In genomic region chr3:89164506-89165267, GRCm38 (mm10) we compare ENCODE assay signal across 8 mouse cellular contexts. TPM values are rescaled to one million over a fixed set of nuclear protein-coding genes. Genes with fewer than 3 reads are reported as not detected.
DNase-seq lines count a peak whose midpoint lies in the region; ATAC-seq and TF ChIP-seq lines count a peak whose summit lies in the region.

Clk2 (plus strand) TSS chr3:89164795.

- peaks cover 30% of the 10 kb centered on the region for H3K36me3 ChIP-seq in ES-Bruce4 (ENCODE audit: control insufficient read depth, insufficient read depth, low read length, poor library complexity, severe bottlenecking)
- H3K36me3 ChIP-seq in forebrain, embryonic 14.5 days (ENCODE audit: control insufficient read depth, insufficient read depth, low read length) = peaks cover 34% of the 10 kb centered on the region

- no peaks in the 10 kb centered on the region for H3K27me3 ChIP-seq in ES-Bruce4 (ENCODE audit: control insufficient read depth, insufficient read depth, low read length, poor library complexity, severe bottlenecking)
- no peaks in the 10 kb centered on the region for H3K27me3 ChIP-seq in forebrain, embryonic 14.5 days (replicated peaks; ENCODE audit: control insufficient read depth, insufficient read depth, low read length)

- peak; percentile 95 for ATAC-seq in cerebellum, adult (ENCODE audit: insufficient number of reproducible peaks, low FRiP score, low TSS enrichment)
- peak; percentile 96 for ATAC-seq in forebrain, embryonic 14.5 days
- peak; percentile 93 for ATAC-seq in neutrophil, adult 5-6 weeks (ENCODE audit: extremely low read depth, insufficient number of reproducible peaks, low FRiP score, poor library complexity, severe bottlenecking)

- intact Hi-C loops in heart, postnatal 14 days (cut with DNase I) = loop anchor here (2.0 to 5.0 kb wide), 2 partner anchors 50 to 62 kb away; partner anchors contain the start of genes Fdps, Gm43738 and Thbs3

- peak within 1 kb of the TSS; percentile 98 for H3K9ac ChIP-seq in ES-Bruce4 (ENCODE audit: low read depth, poor library complexity, severe bottlenecking)
- peak within 1 kb of the TSS; percentile 97 for H3K9ac ChIP-seq in forebrain, embryonic 14.5 days (ENCODE audit: low read length)

- no peaks in the 10 kb centered on the region for H3K9me3 ChIP-seq in ES-Bruce4 (replicated peaks; ENCODE audit: control insufficient read depth, insufficient read depth, low read length, poor library complexity, severe bottlenecking)
- H3K9me3 ChIP-seq in forebrain, embryonic 14.5 days (replicated peaks; ENCODE audit: control insufficient read depth, low read length) = no peaks in the 10 kb centered on the region

- H3K4me3 ChIP-seq in ES-Bruce4 (ENCODE audit: low read depth, low read length) = peak within 1 kb of the TSS; percentile 99
- H3K4me3 ChIP-seq in forebrain, embryonic 14.5 days (ENCODE audit: low read depth, low read length) = peak within 1 kb of the TSS; percentile 83
- H3K4me3 ChIP-seq in lung, adult 2 months (replicated peaks; ENCODE audit: extremely low read depth, low read depth, low read length) = peak within 1 kb of the TSS; percentile 97

- peak within 1 kb of the TSS; percentile 88 for H3K27ac ChIP-seq in ES-Bruce4 (ENCODE audit: insufficient read depth, low read length)
- peak within 1 kb of the TSS; percentile 93 for H3K27ac ChIP-seq in forebrain, embryonic 14.5 days (ENCODE audit: low read depth, low read length)

- peak; percentile 96 for DNase-seq in forebrain, embryonic 14.5 days (ENCODE audit: low spot score)
- DNase-seq in heart, postnatal 14 days = peak; percentile 95 to 97
- peak; percentile 93 to 95 for DNase-seq in layer of hippocampus, adult 18-20 months (ENCODE audit: low spot score in 2 of 2)
- DNase-seq in lung, adult 2 months = peak; percentile 94
- peak; percentile 93 to 95 for DNase-seq in thymus, adult 18-20 months

- no peak for TF ChIP-seq CTCF in ES-Bruce4 (IDR thresholded peaks at IDR 0.05; ENCODE audit: low read depth, low read length)
- no peak for TF ChIP-seq CTCF in lung, adult 2 months (IDR thresholded peaks at IDR 0.05; ENCODE audit: insufficient read depth, low read length)

- TF ChIP-seq EP300 in ES-Bruce4 (IDR thresholded peaks at IDR 0.05; ENCODE audit: insufficient read depth, low read depth, low read length) = no peak

- H3K4me1 ChIP-seq in ES-Bruce4 (ENCODE audit: control insufficient read depth, insufficient read depth, low read length) = no peaks in the 10 kb centered on the region
- H3K4me1 ChIP-seq in forebrain, embryonic 14.5 days (ENCODE audit: control insufficient read depth, insufficient read depth, low read length) = peaks cover 15% of the 10 kb centered on the region
- peaks cover 13% of the 10 kb centered on the region; the same call in 1 of the 2 replicates for H3K4me1 ChIP-seq in lung, adult 2 months (ENCODE audit: control insufficient read depth, insufficient read depth, low read length)

- WGBS in forebrain, embryonic 14.5 days = 1% methylated on average over 70 of the region's 79 CpGs
- under 1% methylated on average over 79 of the region's 79 CpGs for WGBS in lung, adult 2 months

- peak; percentile 85 for TF ChIP-seq POLR2A in ES-Bruce4 (IDR thresholded peaks at IDR 0.05; ENCODE audit: insufficient read depth, low read length)
- TF ChIP-seq POLR2A in lung, adult 2 months (IDR thresholded peaks at IDR 0.05; ENCODE audit: borderline replicate concordance, extremely low read depth, low read depth, low read length) = peak; percentile 82; the same call in 1 of the 2 replicates

- peak within 1 kb of the TSS; percentile 79 for H3K4me2 ChIP-seq in forebrain, embryonic 14.5 days (ENCODE audit: low read length)

RNA-seq across cellular contexts. Expression of gene Clk2, which starts in this region (rescaled TPM):
- polyA plus RNA-seq in ES-Bruce4 (2011; ENCODE audit: insufficient read depth, insufficient read length, low read depth, missing spikeins) = 79.4 and 82.9 TPM in 2 replicates
- 17.0 and 17.9 TPM in 2 replicates for polyA plus RNA-seq in forebrain, embryonic 14.5 days (2014; fragmentation: Nextera tagmentation; extraction: Ambion mirVana)
- total RNA-seq in heart, postnatal 14 days (2021) = 10 to 100 TPM; 23.3 to 23.6 TPM
- 10 to 100 TPM; 42.3 to 43.5 TPM for total RNA-seq in layer of hippocampus, adult 18-20 months (2021)
- 55.4 and 67.8 TPM in 2 replicates for polyA plus RNA-seq in lung, adult 2 months (2012; rRNA removed)
- 159 and 180 TPM in 2 replicates for total RNA-seq in neutrophil, adult 5-6 weeks (2017)

Comparison
In these comparisons a context has a peak if more than half of its experiments do, and no peak if none do; other contexts are left out.
1. Peak in every context shown above with its lines: DNase-seq, ATAC-seq, H3K4me3 ChIP-seq and H3K27ac ChIP-seq.